Mouse (Mus musculus) cerebellum, postnatal 25 days (tissue): ENCODE data around the gene Jkamp.

Experiments used
- DNase-seq, 2 experiments: peaks; one replicate each; pipeline ENCODE4 v3.0.0; 2021; ENCODE audit warnings: mixed read lengths in 2 of 2

Gene Jkamp

DNA sequence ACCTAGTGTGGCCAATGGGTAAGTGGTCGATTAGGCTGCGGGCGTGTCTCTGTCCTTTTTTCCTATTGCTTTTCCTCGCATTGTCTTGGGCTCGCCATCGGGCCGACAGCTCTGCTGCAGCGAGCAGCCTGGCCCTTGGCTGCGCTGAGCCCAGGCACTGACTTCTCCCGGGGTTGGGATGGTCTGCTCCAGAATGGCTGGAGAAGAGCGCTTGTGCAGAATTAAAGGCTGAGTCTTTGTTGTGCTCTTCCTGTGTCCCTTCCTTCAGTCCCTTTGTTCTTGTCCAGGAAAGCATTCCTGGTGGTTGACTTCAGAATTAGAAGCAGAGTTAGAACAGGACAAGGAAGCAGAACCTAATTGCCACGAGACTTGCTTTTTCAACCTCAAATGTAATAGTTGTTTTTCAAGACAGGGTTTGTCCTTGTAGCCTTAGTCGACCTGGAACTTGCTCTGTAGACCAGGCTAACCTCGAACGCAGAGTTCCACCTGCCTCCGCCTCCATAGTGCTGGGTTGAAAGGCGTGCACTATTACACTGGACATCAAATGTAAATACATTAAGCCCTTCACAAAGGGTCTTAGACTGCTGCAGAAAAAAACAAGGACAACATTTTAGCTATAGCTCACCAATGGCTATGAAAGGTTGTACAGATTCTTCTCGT lies 907 bp downstream of the Jkamp start:
- DNase-seq = peak in 1 of 2 experiments; percentile 20

DNA sequence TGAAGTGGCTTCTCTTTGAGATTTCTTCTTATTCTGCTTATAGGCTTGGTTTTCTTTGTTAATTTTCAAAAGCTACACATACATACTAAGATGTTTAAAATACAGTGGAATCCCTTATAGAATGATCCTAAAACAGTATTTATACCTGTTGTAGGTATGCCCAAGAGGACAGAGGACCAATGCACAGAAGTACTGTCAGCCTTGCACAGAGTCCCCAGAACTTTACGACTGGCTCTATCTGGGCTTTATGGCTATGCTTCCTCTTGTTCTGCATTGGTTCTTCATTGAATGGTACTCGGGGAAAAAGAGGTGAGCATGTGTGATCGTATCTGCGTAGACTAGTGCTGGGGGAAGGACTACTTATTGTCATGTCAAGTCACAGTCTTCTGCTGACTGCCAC lies 4.4 kb downstream of the Jkamp start:
- no peak for DNase-seq

DNA sequence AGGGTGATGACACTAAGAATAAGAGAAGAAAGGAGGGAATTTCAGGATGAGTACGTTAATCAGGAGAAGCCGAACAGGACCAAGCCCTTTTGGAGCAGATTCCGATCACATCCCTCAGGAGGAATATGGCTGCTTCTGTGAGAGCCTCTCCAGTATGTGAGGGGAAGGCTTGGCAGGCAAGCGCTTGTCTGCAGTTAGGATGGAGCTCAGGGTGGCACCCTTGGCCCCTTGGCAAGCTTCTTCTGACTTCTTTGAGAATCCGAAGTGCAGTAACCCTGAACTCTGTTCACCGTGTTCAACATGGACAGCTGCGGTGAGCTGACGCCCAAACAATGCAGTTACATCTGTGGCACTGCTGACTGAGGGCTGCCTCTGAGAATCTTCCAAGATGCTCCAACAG lies 11.6 kb downstream of the Jkamp start:
- DNase-seq = no peak

DNA sequence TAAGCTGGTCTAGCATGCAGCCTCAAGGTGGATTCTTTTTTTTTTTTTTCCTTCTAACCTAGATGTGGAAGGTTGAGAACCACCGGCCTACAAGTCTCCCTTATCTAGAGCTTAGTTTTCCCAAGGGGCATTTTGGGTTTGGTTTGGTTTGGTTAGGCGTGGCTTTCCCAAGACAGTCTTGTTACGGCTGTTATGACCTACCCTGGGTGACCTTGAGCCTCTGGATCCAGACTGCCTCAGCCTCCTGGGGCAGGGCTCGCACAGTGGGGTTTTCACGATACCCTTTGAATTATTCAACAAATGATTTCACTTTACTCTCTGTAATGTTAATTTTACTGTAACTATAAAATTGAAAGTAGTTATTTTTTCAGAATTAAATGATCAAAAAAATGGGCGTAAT lies 17.4 kb downstream of the Jkamp start:
- no peak for DNase-seq

DNA sequence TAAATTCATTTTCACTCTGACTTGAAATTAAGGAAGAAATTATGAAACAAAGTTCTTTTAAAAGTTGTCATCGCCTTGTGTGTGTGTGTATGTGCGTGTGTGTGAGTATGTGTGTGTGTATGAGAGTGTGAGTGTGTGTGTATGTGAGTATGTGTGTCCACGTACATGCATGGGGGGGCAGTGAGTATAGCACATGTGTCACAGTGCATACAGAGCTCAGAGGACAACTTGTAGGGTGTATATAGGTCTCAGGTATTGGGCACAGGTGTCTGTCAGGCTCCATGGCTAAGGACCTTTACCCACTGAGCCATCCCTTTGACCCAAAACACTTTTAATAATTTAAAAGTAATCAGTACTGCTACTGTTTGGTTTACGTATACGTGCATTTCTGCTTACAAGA lies 18.6 kb downstream of the Jkamp start:
- no peak for DNase-seq

DNA sequence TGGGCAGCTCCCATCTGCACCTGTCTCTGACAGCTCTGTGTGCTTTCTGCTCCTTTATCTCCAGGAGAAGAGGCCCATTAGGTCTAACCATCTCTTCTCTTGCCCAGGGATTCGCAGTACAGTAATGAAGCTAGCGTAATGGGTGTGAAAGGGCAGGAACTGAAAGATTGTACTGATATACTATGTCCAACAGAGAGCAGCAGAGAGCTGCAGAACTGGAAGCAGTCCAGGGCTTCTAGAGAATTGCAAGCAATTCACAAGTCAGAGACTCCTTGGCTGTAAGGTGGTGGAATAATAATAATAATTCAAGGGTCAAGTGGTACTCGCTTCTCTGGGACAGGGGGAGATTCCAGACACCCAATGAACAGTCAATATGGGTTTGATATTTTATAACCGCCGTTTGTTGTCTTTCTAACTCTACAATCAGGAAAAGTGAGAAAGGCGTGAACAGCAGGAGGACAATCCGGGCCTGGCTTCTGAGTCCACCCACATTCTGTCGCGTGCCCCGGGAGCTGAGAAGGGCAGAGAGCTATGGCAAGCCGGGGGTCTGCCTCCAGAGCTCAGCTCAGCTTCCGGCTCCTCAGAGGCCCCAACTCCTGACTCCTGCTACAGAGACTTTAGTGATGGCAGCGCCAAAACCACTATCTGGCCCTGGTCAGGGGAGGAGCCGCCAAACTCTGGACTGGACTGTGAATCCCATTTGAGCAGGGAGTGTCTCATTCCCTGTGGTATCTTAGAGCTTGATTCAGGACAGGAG lies 19.3 kb downstream of the Jkamp start:
- peak; percentile 79 to 83 for DNase-seq

DNA sequence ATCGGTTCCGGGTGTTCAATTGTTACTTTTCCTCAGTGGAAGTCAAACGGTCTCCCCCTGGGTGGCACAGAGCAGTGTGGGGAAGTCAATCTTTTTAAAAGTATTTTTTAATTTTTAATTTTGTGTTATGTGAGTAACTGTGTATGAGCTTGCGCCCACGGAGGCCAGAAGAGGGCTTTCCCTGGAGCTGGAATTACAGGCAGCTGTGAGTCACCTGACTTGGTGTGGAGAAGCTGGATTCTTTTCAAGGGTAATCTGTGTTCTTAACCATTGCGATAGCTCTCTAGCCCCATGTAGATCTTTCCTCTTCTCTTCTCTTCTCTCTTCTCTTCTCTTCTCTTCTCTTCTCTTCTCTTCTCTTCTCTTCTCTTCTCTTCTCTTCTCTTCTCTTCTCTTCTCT lies 29.7 kb downstream of the Jkamp start:
- DNase-seq = no peak

DNA sequence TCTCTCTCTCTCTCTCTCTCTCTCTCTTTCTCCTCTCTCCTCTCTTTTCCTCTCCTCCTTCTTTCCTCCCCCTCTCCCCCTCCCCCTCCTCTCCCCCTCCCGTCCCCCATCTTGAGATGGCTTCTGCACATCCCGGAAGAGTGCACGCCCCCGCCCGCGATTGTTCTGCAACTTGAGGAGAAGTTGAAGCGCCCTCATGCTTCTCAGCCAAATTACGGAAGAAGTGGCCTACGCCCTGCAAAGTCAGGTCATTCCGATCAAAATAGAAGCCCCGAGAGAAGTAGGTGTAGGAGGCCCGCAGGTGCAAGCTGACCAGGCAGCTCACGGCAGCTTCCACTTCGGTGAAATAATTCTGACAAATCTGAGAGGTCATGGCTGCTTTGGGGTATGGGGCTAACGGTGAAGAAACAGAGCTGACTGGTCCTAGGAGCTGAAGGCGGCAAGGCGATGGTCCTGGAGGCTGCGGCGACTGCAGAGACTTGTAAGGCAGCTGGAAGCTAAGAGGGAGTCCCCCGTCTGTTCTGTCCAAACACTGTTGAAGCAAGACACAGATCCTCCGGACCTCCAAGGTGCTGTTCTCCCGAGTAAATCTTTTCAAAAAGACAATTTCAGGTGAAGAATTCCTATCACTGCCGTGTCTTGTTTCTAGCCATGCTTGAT lies 30.4 kb downstream of the Jkamp start:
- no peak for DNase-seq

DNA sequence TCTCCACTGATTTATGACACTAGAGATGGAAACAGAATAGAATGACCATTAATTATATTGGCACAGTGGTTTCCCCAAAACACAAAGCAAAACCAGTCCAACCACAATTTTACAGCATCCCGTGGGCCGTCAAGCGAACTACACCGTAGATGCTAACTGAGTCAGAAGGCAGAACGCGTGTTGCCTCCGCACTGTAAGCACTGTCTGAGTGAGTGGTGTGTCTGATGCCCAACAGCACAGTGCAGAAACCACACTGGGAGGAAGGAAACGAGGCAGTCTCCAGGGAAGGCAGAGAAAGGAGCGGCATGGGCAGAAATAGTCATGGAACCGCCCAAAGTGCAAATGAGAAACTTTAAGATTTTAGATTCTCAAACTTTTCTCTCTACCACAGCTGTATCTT lies 43.8 kb downstream of the Jkamp start:
- DNase-seq = no peak

DNA sequence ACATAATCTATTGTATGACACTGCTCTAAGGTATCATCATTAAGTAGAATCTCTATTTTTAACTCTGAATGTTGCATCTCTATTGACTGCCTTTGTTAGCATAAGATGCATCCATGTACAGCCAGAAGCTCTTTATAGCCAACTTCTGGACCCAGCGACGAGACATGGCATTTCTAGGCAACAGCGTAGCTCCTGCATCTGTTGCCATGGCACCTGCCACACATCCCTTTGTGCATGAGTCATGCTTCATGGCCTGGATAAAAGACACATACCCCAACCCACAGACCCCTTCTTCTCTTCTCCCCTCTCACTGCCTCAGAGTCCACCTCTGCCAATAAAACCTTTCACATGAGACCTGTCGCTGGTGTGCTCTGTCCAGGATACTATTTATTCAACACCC lies 65.4 kb downstream of the Jkamp start:
- DNase-seq = no peak
